Mouse (Mus musculus): ENCODE results near the gene Slamf6. TPM values are rescaled to one million over a fixed set of nuclear protein-coding genes. Genes with fewer than 3 reads are reported as not detected.

Slamf6 gene
- polyA plus RNA-seq, 1 experiment = 17.1 TPM

DNA sequence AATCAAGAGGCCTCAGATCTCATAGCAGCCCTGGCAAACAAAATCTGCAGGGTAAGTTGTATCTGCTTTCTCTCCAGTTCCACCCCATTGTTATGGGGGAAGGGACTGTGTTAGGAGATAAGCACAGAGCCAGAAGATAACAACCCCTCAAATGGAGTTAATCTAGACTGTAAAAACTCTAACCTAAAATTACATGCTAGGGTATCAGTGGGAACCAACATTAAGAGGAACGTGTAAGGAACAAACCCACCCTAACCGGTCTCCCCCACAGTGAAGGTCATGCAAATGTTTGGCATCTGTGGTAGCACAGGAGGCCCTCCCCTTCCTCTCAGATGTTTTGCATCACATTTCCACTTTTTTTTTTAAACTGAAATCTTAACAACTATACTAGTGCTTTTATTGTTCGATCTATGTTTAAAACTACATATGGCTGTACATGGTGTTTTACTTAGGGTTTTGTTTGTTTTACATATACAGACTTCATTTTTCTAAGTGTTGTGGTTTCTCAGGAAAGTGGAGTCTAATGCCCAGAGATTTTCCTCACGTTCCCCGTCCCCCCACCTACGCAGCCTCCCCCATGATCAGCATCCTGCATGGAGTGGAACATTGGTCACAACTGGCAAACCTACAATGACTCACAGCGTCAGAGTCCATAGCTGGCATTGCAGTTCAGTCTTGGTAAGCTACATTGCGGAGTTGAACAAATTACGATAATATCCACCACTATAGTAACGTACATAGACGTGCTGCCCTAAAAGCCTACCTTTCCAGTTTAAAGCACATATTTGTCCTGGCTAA is 77.8 kb downstream of the Slamf6 start:
- 62% methylated on average over 11 of the region's 11 CpGs for WGBS
- H3K27me3 ChIP-seq (ENCODE audit: control insufficient read depth, insufficient read depth, low read length) = no peaks in the 10 kb centered on the region
- peak in 1 of 2 experiments; percentile 42 for DNase-seq (ENCODE audit: low read depth in 1 of 2, low spot score in 2 of 2)

DNA sequence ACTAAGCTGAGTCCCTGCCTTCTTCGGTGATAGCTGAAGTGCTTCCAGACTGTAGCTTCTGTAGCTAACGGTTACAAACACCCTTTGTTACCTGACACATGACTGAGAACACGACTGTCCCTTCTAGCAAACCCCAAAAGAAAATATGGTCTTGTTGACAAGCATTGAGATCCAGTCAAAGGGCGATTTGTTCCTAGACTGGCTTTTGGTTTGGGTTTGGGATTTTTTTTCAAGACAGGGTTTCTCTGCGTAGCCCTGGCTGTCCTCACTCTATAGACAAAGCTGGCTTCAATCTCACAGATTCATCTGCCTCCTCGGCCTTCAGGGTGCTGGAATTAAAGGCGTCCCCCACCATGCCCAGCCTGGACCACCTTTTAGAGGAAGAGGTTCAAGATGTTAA is 79.4 kb downstream of the Slamf6 start:
- 86% methylated on average over 7 of the region's 7 CpGs for WGBS
- H3K36me3 ChIP-seq (ENCODE audit: control insufficient read depth, insufficient read depth, low read length) = no peaks in the 10 kb centered on the region
- DNase-seq (ENCODE audit: low read depth in 1 of 2, low spot score in 2 of 2) = no peak
- H3K27me3 ChIP-seq (ENCODE audit: control insufficient read depth, insufficient read depth, low read length) = no peaks in the 10 kb centered on the region
- no peak overlapping the region for H3K4me3 ChIP-seq (ENCODE audit: extremely low read depth, insufficient read depth, insufficient read length)
- H3K4me1 ChIP-seq (ENCODE audit: control insufficient read depth, insufficient read depth, insufficient read length) = peaks cover 13% of the 10 kb centered on the region; the same call in 1 of the 2 replicates
- no peak for TF ChIP-seq CTCF (IDR thresholded peaks at IDR 0.05; ENCODE audit: extremely low read depth, insufficient read depth, insufficient read length, insufficient replicate concordance)
- TF ChIP-seq POLR2A (IDR thresholded peaks at IDR 0.05; ENCODE audit: low read depth, low read length) = no peak
- H3K27ac ChIP-seq (ENCODE audit: insufficient read depth, low read length) = no peak overlapping the region

More for the DNA sequence above, 77.8 kb downstream of the Slamf6 start:
- Histone ChIP-seq H3K4me1 (ENCODE audit: control insufficient read depth, insufficient read depth, insufficient read length) (peaks cover 10% of the 10 kb centered on the region; the same call in 1 of the 2 replicates), H3K27ac (ENCODE audit: insufficient read depth, low read length) (peak overlapping the region; percentile 66), H3K36me3 (ENCODE audit: control insufficient read depth, insufficient read depth, low read length) (no peaks in the 10 kb centered on the region), H3K4me3 (ENCODE audit: extremely low read depth, insufficient read depth, insufficient read length) (no peak overlapping the region)
- TF ChIP-seq CTCF (IDR thresholded peaks at IDR 0.05; ENCODE audit: extremely low read depth, insufficient read depth, insufficient read length, insufficient replicate concordance) = no peak
- no peak; the same call in 1 of the 2 replicates for TF ChIP-seq POLR2A (IDR thresholded peaks at IDR 0.05; ENCODE audit: low read depth, low read length)

DNA sequence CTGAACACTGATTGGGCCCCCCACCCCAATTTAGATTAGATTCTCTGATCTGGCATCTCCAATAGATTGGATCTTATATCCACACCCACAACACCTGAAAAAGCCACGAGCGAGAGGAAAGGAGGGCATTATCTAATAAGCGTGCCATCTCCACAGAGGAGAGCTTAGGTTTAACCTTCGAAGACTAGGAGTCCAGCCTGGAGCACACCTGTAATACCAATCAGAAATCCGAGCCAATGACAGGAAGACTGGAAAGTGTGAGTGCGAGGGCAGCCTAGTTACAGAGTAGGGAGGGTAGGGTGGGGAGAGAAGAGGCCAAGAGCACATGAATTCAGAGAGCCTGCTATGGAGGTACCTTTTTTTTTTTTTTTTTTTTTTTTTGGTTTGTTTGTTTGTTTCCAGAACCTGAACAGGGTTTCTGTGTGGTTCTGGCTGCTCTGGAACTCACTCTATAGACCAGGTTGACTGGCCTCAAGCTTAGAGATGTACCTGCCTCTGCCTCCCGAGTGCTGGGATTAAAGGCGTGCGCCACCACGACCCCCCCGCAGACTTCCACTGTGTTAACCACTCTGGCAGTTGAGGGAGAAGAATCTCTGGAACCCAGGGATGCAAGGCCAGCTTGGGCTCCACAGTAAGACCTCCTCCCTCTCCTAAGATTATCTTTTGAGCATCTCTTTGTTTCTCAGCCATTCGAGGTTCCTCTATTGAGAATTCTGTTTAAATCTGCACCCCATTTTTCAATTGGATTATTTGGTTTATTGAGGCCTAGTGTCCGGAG is 81.7 kb downstream of the Slamf6 start:
- H3K36me3 ChIP-seq (ENCODE audit: control insufficient read depth, insufficient read depth, low read length) = no peaks in the 10 kb centered on the region
- no peak overlapping the region for H3K4me3 ChIP-seq (ENCODE audit: extremely low read depth, insufficient read depth, insufficient read length)
- H3K27ac ChIP-seq (ENCODE audit: insufficient read depth, low read length) = no peak overlapping the region
- DNase-seq (ENCODE audit: low read depth in 1 of 2, low spot score in 2 of 2) = no peak
- no peaks in the 10 kb centered on the region for H3K27me3 ChIP-seq (ENCODE audit: control insufficient read depth, insufficient read depth, low read length)
- 90% methylated on average over 13 of the region's 13 CpGs for WGBS
- TF ChIP-seq POLR2A (IDR thresholded peaks at IDR 0.05; ENCODE audit: low read depth, low read length) (no peak), CTCF (IDR thresholded peaks at IDR 0.05; ENCODE audit: extremely low read depth, insufficient read depth, insufficient read length, insufficient replicate concordance) (no peak)
- peaks cover 13% of the 10 kb centered on the region; the same call in 1 of the 2 replicates for H3K4me1 ChIP-seq (ENCODE audit: control insufficient read depth, insufficient read depth, insufficient read length)

DNA sequence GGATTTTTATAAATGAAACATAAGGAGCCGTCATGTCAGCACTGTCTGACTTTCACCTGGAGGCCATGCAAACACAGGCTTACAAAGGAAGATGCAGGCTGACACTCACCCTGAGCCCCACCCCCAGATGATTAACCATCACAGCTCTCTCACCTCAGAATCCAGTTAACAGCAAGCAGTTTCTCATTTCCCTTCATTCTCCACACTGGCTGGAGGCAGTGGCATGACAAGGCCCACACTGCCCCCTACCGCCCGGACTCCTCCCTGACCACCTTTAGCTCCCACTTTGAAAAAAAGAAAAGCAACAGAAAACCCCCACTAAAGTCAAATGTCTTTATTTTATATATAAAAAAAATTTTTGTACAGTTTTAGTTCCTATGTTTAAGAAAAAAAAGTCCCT is 83.3 kb downstream of the Slamf6 start:
- peak; percentile 61 to 85 for DNase-seq (ENCODE audit: low read depth in 1 of 2, low spot score in 2 of 2)
- TF ChIP-seq CTCF (IDR thresholded peaks at IDR 0.05; ENCODE audit: extremely low read depth, insufficient read depth, insufficient read length, insufficient replicate concordance) (peak; percentile 86), POLR2A (IDR thresholded peaks at IDR 0.05; ENCODE audit: low read depth, low read length) (no peak)
- 41% methylated on average over 3 of the region's 3 CpGs for WGBS

DNA sequence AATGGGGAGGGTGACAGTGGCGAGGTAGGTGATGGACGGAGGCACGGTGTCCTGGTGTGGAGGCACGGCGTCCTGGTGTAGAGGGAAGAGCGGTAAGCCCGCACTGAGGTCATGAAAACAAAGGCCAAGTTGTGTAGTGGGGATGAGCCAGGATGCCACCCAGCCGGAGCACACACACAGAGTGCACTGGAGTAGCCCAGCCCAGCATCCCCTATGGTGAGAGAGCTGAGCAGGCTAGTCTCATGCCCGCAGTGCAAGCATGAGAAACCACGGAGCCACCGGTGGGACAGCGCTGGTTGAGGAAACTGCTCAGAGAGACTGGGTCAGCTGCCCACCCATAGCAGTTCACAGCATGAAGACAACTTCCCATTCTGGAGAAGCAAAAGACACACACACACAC is 84.3 kb downstream of the Slamf6 start:
- Histone ChIP-seq H3K4me3 (ENCODE audit: extremely low read depth, insufficient read depth, insufficient read length) (no peak overlapping the region), H3K36me3 (ENCODE audit: control insufficient read depth, insufficient read depth, low read length) (no peaks in the 10 kb centered on the region), H3K27ac (ENCODE audit: insufficient read depth, low read length) (no peak overlapping the region), H3K4me1 (ENCODE audit: control insufficient read depth, insufficient read depth, insufficient read length) (peaks cover 3% of the 10 kb centered on the region; the same call in 1 of the 2 replicates), H3K27me3 (ENCODE audit: control insufficient read depth, insufficient read depth, low read length) (no peaks in the 10 kb centered on the region)
- 71% methylated on average over 12 of the region's 12 CpGs for WGBS
- no peak for DNase-seq (ENCODE audit: low read depth in 1 of 2, low spot score in 2 of 2)
- TF ChIP-seq CTCF (IDR thresholded peaks at IDR 0.05; ENCODE audit: extremely low read depth, insufficient read depth, insufficient read length, insufficient replicate concordance) = no peak
- no peak for TF ChIP-seq POLR2A (IDR thresholded peaks at IDR 0.05; ENCODE audit: low read depth, low read length)

More for the DNA sequence above, 83.3 kb downstream of the Slamf6 start:
- Histone ChIP-seq H3K4me1 (ENCODE audit: control insufficient read depth, insufficient read depth, insufficient read length) (peaks cover 3% of the 10 kb centered on the region; the same call in 1 of the 2 replicates), H3K27me3 (ENCODE audit: control insufficient read depth, insufficient read depth, low read length) (no peaks in the 10 kb centered on the region), H3K27ac (ENCODE audit: insufficient read depth, low read length) (no peak overlapping the region), H3K4me3 (ENCODE audit: extremely low read depth, insufficient read depth, insufficient read length) (no peak overlapping the region), H3K36me3 (ENCODE audit: control insufficient read depth, insufficient read depth, low read length) (no peaks in the 10 kb centered on the region)

Other genes with a start within 250 kb of the Slamf6 start
- 46.1 and 50.3 TPM in 2 replicates for gene Cd48, start 235.5 kb upstream of the Slamf6 start, polyA plus RNA-seq (2012; rRNA removed)
- gene Slamf1, start 150.4 kb upstream of the Slamf6 start, polyA plus RNA-seq (2012; rRNA removed) = 3.7 and 4.5 TPM in 2 replicates
- 8.4 and 10.9 TPM in 2 replicates for gene Cd84, start 77.8 kb upstream of the Slamf6 start, polyA plus RNA-seq (2012; rRNA removed)
- 2.1 and 3.7 TPM in 2 replicates for gene Gm10521, start 21.9 kb upstream of the Slamf6 start, polyA plus RNA-seq (2012; rRNA removed)
- 3.7 and 4.3 TPM in 2 replicates for gene Vangl2, start 110.9 kb downstream of the Slamf6 start, polyA plus RNA-seq (2012; rRNA removed)
- not detected in 2 replicates for gene Nhlh1, start 140.1 kb downstream of the Slamf6 start, polyA plus RNA-seq (2012; rRNA removed)
- 26.9 and 31.7 TPM in 2 replicates for gene Copa, start 165.0 kb downstream of the Slamf6 start, polyA plus RNA-seq (2012; rRNA removed)
- 64.0 and 64.4 TPM in 2 replicates for gene Ncstn, start 165.3 kb downstream of the Slamf6 start, polyA plus RNA-seq (2012; rRNA removed)
- gene Pex19, start 209.2 kb downstream of the Slamf6 start, polyA plus RNA-seq (2012; rRNA removed) = 26.4 and 28.0 TPM in 2 replicates
- gene Dcaf8, start 230.6 kb downstream of the Slamf6 start, polyA plus RNA-seq (2012; rRNA removed) = 38.5 and 46.1 TPM in 2 replicates

Measured in spleen, adult 2 months (tissue).